Mouse (Mus musculus) kidney, adult 18-20 months (tissue): ENCODE results near the gene Eya2.
"Not testable (repeated sequence)": the region's sequence is repeated elsewhere in the genome, so short reads cannot be mapped to it uniquely, and the experiment has no call there.

Experiments
- DNase-seq: peaks from one replicate; pipeline ENCODE4 v3.0.0; 2021

Gene Eya2

GRCm38 (mm10) chr2:165785312-165786036, 190.6 kb downstream of the Eya2 start:
- no peak for DNase-seq

- DNase-seq = no peak
These were observed 191.6 kb downstream of the Eya2 start for GRCm38 (mm10) chr2:165786467-165786866.

GRCm38 (mm10) chr2:165788005-165788404, 193.2 kb downstream of the Eya2 start:
- DNase-seq = peak; percentile 92

- no peak for DNase-seq
These were observed 194.0 kb downstream of the Eya2 start for GRCm38 (mm10) chr2:165788796-165789195.

- DNase-seq = no peak
These were observed 194.8 kb downstream of the Eya2 start for GRCm38 (mm10) chr2:165789667-165790066.

- no peak for DNase-seq
These were observed 196.2 kb downstream of the Eya2 start for GRCm38 (mm10) chr2:165791026-165791425.

GRCm38 (mm10) chr2:165791657-165792056, 196.8 kb downstream of the Eya2 start:
- DNase-seq = peak; percentile 67

- no peak for DNase-seq
These were observed 197.8 kb downstream of the Eya2 start for GRCm38 (mm10) chr2:165792431-165793282.

- no peak for DNase-seq
These were observed 198.4 kb downstream of the Eya2 start for GRCm38 (mm10) chr2:165793283-165793638.

GRCm38 (mm10) chr2:165797876-165798275, 203.0 kb downstream of the Eya2 start:
- DNase-seq = no peak

- not testable (repeated sequence) for DNase-seq
These were observed 205.3 kb downstream of the Eya2 start for GRCm38 (mm10) chr2:165800174-165800573.

- no peak for DNase-seq
These were observed 213.5 kb downstream of the Eya2 start for GRCm38 (mm10) chr2:165808179-165808975.

GRCm38 (mm10) chr2:165809091-165809490, 214.3 kb downstream of the Eya2 start:
- DNase-seq = no peak

- DNase-seq = no peak
These were observed 215.2 kb downstream of the Eya2 start for GRCm38 (mm10) chr2:165809901-165810477.

- DNase-seq = peak; percentile 62
These were observed 216.7 kb downstream of the Eya2 start for GRCm38 (mm10) chr2:165811536-165811935.

GRCm38 (mm10) chr2:165812889-165813288, 218.1 kb downstream of the Eya2 start:
- DNase-seq = no peak

GRCm38 (mm10) chr2:165815103-165815880, 220.5 kb downstream of the Eya2 start:
- DNase-seq = no peak

GRCm38 (mm10) chr2:165817437-165817836, 222.6 kb downstream of the Eya2 start:
- DNase-seq = no peak

GRCm38 (mm10) chr2:165818570-165818969, 223.7 kb downstream of the Eya2 start:
- DNase-seq = no peak

GRCm38 (mm10) chr2:165818985-165819948, 224.4 kb downstream of the Eya2 start:
- peak; percentile 72 for DNase-seq

GRCm38 (mm10) chr2:165820073-165820472, 225.2 kb downstream of the Eya2 start:
- no peak for DNase-seq
